Mouse (Mus musculus): ENCODE measurements around the gene Rrad. TPM values are rescaled to one million over a fixed set of nuclear protein-coding genes. Genes with fewer than 3 reads are reported as not detected.

Rrad gene
- total RNA-seq, 2 experiments from 2014 or later, result 193 to 274 TPM

Other genes starting within 250 kb of the Rrad start
- 10 to 100 TPM; 17.1 to 17.2 TPM for gene Cmtm4, start 235.5 kb downstream of the Rrad start, total RNA-seq (2021)
- 100 to 1,000 TPM in 1 of 2 experiments, 10 to 100 TPM in 1; 92.6 to 107 TPM for gene Dync1li2, start 188.3 kb downstream of the Rrad start, total RNA-seq (2021)
- gene Terb1, start 121.4 kb downstream of the Rrad start, total RNA-seq (2021), result not detected
- 10 to 100 TPM; 40.9 to 41.0 TPM for gene Nae1, start 96.7 kb downstream of the Rrad start, total RNA-seq (2021)
- 1 to 10 TPM; 1.7 to 2.9 TPM for gene Car7, start 96.6 kb downstream of the Rrad start, total RNA-seq (2021)
- gene Pdp2, start 39.9 kb downstream of the Rrad start, total RNA-seq (2021), result 1 to 10 TPM; 5.0 to 5.4 TPM
- 1 to 10 TPM; 2.8 to 4.6 TPM for gene Cdh16, start 6.9 kb downstream of the Rrad start, total RNA-seq (2021)
- gene Ciao2b, start 10.6 kb upstream of the Rrad start, total RNA-seq (2021), result 10 to 100 TPM; 82.2 to 85.4 TPM
- not detected for gene Ces2a, start 102.7 kb upstream of the Rrad start, total RNA-seq (2021)
- under 1 TPM; 0.14 TPM for gene Ces2b, start 200.2 kb upstream of the Rrad start, total RNA-seq (2021)
- gene Ces2c, start 215.7 kb upstream of the Rrad start, total RNA-seq (2021), result not detected